Mouse (Mus musculus): ENCODE results near the gene Dock4. TPM values are rescaled to one million over a fixed set of nuclear protein-coding genes. Genes with fewer than 3 reads are reported as not detected.

Gene Dock4
- total and polyA plus RNA-seq, 3 experiments: 4.3 to 13.6 (median 11.2) TPM

- intact Hi-C loops (cut with DNase I): no loop called here
- peaks cover 6% of the 10 kb centered on the region for H3K36me3 ChIP-seq (ENCODE audit: control insufficient read depth, insufficient read depth, low read length)
- no peaks in the 10 kb centered on the region for H3K79me2 ChIP-seq (replicated peaks; ENCODE audit: control insufficient read depth, insufficient read depth, low read length)
- H3K4me1 ChIP-seq (ENCODE audit: control insufficient read depth, insufficient read depth, low read length): peaks cover 8% of the 10 kb centered on the region
- DNase-seq: no peak
- H3K27ac ChIP-seq: peak overlapping the region; percentile 13; the same call in 1 of the 2 replicates
- TF ChIP-seq EP300 (IDR thresholded peaks at IDR 0.05; ENCODE audit: insufficient read depth, low read depth, low read length): no peak
- TF ChIP-seq POLR2A (IDR thresholded peaks at IDR 0.05; ENCODE audit: insufficient read depth, low read depth, low read length): no peak
- no peak for TF ChIP-seq CTCF (IDR thresholded peaks at IDR 0.05)
- H3K4me3 ChIP-seq: no peak overlapping the region
- no peak overlapping the region for H3K9ac ChIP-seq (ENCODE audit: low read depth, low read length)
- no peaks in the 10 kb centered on the region for H3K27me3 ChIP-seq (ENCODE audit: control insufficient read depth, insufficient read depth, low read length)
- 65% methylated on average over 10 of the region's 10 CpGs for WGBS
These were observed 343.9 kb downstream of the Dock4 start for GRCm38 (mm10) chr12:40789379-40790361.

DNA sequence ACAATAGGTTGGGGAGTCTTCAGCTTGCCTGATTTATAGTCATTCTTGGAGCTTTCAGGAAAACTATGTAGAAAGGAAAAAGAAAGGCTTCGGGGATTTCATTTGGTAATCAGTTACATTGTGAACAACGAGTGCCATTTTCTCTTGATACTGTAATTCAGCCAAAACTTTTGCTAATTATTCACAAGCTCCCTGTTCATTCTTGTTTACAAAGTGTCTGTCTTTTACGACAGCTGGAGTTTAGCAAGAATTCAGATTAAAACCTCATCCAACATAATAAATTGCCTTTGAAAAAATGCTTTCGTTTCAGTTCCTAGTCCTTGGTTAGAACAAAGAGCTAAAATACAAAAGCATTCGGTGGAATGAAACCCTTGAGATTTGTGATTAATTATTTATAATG, 345.5 kb downstream of the Dock4 start:
- H3K36me3 ChIP-seq (ENCODE audit: control insufficient read depth, insufficient read depth, low read length): peaks cover 6% of the 10 kb centered on the region
- H3K27me3 ChIP-seq (ENCODE audit: control insufficient read depth, insufficient read depth, low read length): no peaks in the 10 kb centered on the region
- DNase-seq: no peak
- H3K4me3 ChIP-seq: no peak overlapping the region
- no peak overlapping the region for H3K9ac ChIP-seq (ENCODE audit: low read depth, low read length)
- no peak overlapping the region for H3K27ac ChIP-seq
- intact Hi-C loops (cut with DNase I): no loop called here
- WGBS: 75% methylated on average over 5 of the region's 5 CpGs
- H3K4me1 ChIP-seq (ENCODE audit: control insufficient read depth, insufficient read depth, low read length): peaks cover 8% of the 10 kb centered on the region
- no peak for TF ChIP-seq EP300 (IDR thresholded peaks at IDR 0.05; ENCODE audit: insufficient read depth, low read depth, low read length)
- no peak for TF ChIP-seq POLR2A (IDR thresholded peaks at IDR 0.05; ENCODE audit: insufficient read depth, low read depth, low read length)
- H3K79me2 ChIP-seq (replicated peaks; ENCODE audit: control insufficient read depth, insufficient read depth, low read length): no peaks in the 10 kb centered on the region

GRCm38 (mm10) chr12:40792184-40792650, 346.5 kb downstream of the Dock4 start:
- no peak overlapping the region for H3K27ac ChIP-seq
- peaks cover 6% of the 10 kb centered on the region for H3K36me3 ChIP-seq (ENCODE audit: control insufficient read depth, insufficient read depth, low read length)
- no peaks in the 10 kb centered on the region for H3K79me2 ChIP-seq (replicated peaks; ENCODE audit: control insufficient read depth, insufficient read depth, low read length)
- DNase-seq: no peak
- no peak overlapping the region for H3K4me3 ChIP-seq
- H3K27me3 ChIP-seq (ENCODE audit: control insufficient read depth, insufficient read depth, low read length): no peaks in the 10 kb centered on the region
- no peak for TF ChIP-seq EP300 (IDR thresholded peaks at IDR 0.05; ENCODE audit: insufficient read depth, low read depth, low read length)
- TF ChIP-seq POLR2A (IDR thresholded peaks at IDR 0.05; ENCODE audit: insufficient read depth, low read depth, low read length): no peak
- no peak for TF ChIP-seq CTCF (IDR thresholded peaks at IDR 0.05)
- H3K4me1 ChIP-seq (ENCODE audit: control insufficient read depth, insufficient read depth, low read length): peaks cover 10% of the 10 kb centered on the region
- intact Hi-C loops (cut with DNase I): no loop called here
- no peak overlapping the region for H3K9ac ChIP-seq (ENCODE audit: low read depth, low read length)
- WGBS: 80% methylated on average over 10 of the region's 10 CpGs

- Histone ChIP-seq H3K27me3 (ENCODE audit: control insufficient read depth, insufficient read depth, low read length) (no peaks in the 10 kb centered on the region), H3K79me2 (replicated peaks; ENCODE audit: control insufficient read depth, insufficient read depth, low read length) (no peaks in the 10 kb centered on the region), H3K36me3 (ENCODE audit: control insufficient read depth, insufficient read depth, low read length) (peaks cover 1% of the 10 kb centered on the region; the same call in 1 of the 2 replicates), H3K4me1 (ENCODE audit: control insufficient read depth, insufficient read depth, low read length) (peaks cover 7% of the 10 kb centered on the region), H3K27ac (no peak overlapping the region), H3K9ac (ENCODE audit: low read depth, low read length) (no peak overlapping the region), H3K4me3 (no peak overlapping the region)
- DNase-seq: no peak
- no peak for TF ChIP-seq POLR2A (IDR thresholded peaks at IDR 0.05; ENCODE audit: insufficient read depth, low read depth, low read length)
- no peak for TF ChIP-seq EP300 (IDR thresholded peaks at IDR 0.05; ENCODE audit: insufficient read depth, low read depth, low read length)
- no peak for TF ChIP-seq CTCF (IDR thresholded peaks at IDR 0.05)
- 81% methylated on average over 11 of the region's 11 CpGs for WGBS
- intact Hi-C loops (cut with DNase I): no loop called here
These were observed 348.3 kb downstream of the Dock4 start for GRCm38 (mm10) chr12:40794066-40794465.

DNA sequence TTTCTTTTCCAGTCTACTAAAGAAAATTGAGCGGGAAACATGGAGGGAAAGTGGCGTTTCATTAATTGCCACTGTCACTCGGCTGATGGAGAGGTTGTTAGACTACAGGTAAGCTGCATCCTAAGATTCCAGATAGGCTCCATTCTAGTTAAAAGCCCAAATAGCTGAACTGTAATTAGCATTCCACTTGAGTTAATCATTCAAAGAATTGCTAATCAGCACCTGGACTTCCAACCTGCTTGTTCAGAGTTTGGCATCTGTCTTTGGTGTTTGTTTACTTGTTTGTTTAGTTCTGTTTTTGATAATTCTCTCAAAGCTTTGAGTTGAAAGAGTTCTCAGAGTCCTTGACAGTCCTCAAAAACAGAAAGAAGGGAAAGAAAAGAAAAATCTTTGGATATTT, 349.0 kb downstream of the Dock4 start:
- H3K4me3 ChIP-seq: no peak overlapping the region
- H3K4me1 ChIP-seq (ENCODE audit: control insufficient read depth, insufficient read depth, low read length): peaks cover 7% of the 10 kb centered on the region
- no peak overlapping the region for H3K9ac ChIP-seq (ENCODE audit: low read depth, low read length)
- peaks cover 1% of the 10 kb centered on the region; the same call in 1 of the 2 replicates for H3K36me3 ChIP-seq (ENCODE audit: control insufficient read depth, insufficient read depth, low read length)
- intact Hi-C loops (cut with DNase I): no loop called here
- no peak overlapping the region for H3K27ac ChIP-seq
- no peak for DNase-seq
- no peak for TF ChIP-seq EP300 (IDR thresholded peaks at IDR 0.05; ENCODE audit: insufficient read depth, low read depth, low read length)
- no peak for TF ChIP-seq CTCF (IDR thresholded peaks at IDR 0.05)
- no peak for TF ChIP-seq POLR2A (IDR thresholded peaks at IDR 0.05; ENCODE audit: insufficient read depth, low read depth, low read length)
- H3K79me2 ChIP-seq (replicated peaks; ENCODE audit: control insufficient read depth, insufficient read depth, low read length): no peaks in the 10 kb centered on the region
- H3K27me3 ChIP-seq (ENCODE audit: control insufficient read depth, insufficient read depth, low read length): no peaks in the 10 kb centered on the region
- 96% methylated on average over 3 of the region's 3 CpGs for WGBS

- Histone ChIP-seq H3K4me3 (no peak overlapping the region), H3K27ac (no peak overlapping the region), H3K36me3 (ENCODE audit: control insufficient read depth, insufficient read depth, low read length) (0 out of 2 replicates have a peak, but pooled peaks cover 1% of the 10 kb centered on the region), H3K27me3 (ENCODE audit: control insufficient read depth, insufficient read depth, low read length) (no peaks in the 10 kb centered on the region), H3K9ac (ENCODE audit: low read depth, low read length) (no peak overlapping the region), H3K79me2 (replicated peaks; ENCODE audit: control insufficient read depth, insufficient read depth, low read length) (no peaks in the 10 kb centered on the region), H3K4me1 (ENCODE audit: control insufficient read depth, insufficient read depth, low read length) (peaks cover 3% of the 10 kb centered on the region)
- intact Hi-C loops (cut with DNase I): no loop called here
- 44% methylated on average over 2 of the region's 2 CpGs for WGBS
- no peak for TF ChIP-seq POLR2A (IDR thresholded peaks at IDR 0.05; ENCODE audit: insufficient read depth, low read depth, low read length)
- TF ChIP-seq EP300 (IDR thresholded peaks at IDR 0.05; ENCODE audit: insufficient read depth, low read depth, low read length): no peak
- no peak for TF ChIP-seq CTCF (IDR thresholded peaks at IDR 0.05)
- no peak for DNase-seq
These were observed 350.0 kb downstream of the Dock4 start for GRCm38 (mm10) chr12:40795768-40796167.
